Mouse (Mus musculus): Measurements from ENCODE around the gene Rsbn1l. TPM values are rescaled to one million over a fixed set of nuclear protein-coding genes. Genes with fewer than 3 reads are reported as not detected.

Gene Rsbn1l
- polyA plus RNA-seq, 1 experiment from 2014 or later: 5.4 TPM

DNA sequence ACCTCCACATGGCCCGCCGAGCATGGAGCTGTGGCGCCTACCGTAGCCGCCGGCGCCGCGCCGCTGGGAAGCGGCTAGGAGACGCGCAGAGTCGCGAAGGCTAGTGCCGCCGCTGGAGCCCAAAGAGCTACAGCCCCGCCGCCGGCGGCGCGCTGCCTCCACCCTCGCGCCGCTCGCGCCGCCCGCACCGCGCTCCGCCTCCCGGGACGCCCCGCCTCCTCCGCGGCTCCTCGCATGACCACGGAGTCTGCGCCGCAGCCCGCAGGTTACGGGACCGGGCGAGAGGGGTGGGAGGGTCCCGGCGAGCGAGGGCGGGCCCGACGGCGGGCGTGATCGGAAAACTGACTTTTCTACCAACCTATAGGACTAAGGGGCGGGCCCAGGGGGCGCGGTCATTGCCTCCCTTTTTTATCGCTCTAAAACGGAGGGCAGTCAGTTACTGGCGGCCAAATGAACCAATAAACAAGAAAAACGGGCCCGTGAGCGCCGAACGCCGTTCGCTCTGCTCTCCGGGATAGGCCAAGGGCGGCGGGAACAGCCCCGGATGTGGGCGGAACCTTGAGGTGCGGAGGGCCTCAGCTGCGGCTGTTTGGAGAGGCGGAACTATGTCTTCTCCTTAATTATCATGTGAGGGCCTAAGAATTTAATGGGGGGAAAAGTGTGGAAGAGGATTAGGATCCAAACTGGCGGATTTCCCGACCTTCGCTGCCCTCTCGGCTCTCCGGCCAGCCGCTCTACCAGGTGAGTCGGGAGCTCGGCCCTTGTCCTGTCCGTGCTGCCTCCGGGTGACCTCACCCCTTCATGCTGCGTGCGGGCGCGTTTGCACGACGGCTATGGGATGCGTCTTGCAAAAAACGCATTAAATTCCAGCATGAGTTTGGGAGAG is 74.0 kb downstream of the Rsbn1l start, which contains the start of the genes Phtf2 and Tmem60:
Gene Phtf2 (minus strand): TSS at position 210 of the 886 bp plus-strand sequence.
Gene Tmem60 (plus strand): TSS at position 277 of the 886 bp plus-strand sequence.
- Histone ChIP-seq H3K27me3 (no peaks in the 10 kb centered on the region), H3K4me1 (peaks cover 18% of the 10 kb centered on the region), H3K4me3 (peak within 1 kb of the TSS; percentile 89), H3K9me3 (no peaks in the 10 kb centered on the region), H3K27ac (peak within 1 kb of the TSS; percentile 94), H3K36me3 (peaks cover 14% of the 10 kb centered on the region), H3K9ac (peak within 1 kb of the TSS; percentile 86), H3K4me2 (replicated peaks) (peak within 1 kb of the TSS; percentile 76)
- peak; percentile 99 for ATAC-seq (ENCODE audit: low FRiP score, low read depth)
- under 1% methylated on average over 74 of the region's 94 CpGs for WGBS

DNA sequence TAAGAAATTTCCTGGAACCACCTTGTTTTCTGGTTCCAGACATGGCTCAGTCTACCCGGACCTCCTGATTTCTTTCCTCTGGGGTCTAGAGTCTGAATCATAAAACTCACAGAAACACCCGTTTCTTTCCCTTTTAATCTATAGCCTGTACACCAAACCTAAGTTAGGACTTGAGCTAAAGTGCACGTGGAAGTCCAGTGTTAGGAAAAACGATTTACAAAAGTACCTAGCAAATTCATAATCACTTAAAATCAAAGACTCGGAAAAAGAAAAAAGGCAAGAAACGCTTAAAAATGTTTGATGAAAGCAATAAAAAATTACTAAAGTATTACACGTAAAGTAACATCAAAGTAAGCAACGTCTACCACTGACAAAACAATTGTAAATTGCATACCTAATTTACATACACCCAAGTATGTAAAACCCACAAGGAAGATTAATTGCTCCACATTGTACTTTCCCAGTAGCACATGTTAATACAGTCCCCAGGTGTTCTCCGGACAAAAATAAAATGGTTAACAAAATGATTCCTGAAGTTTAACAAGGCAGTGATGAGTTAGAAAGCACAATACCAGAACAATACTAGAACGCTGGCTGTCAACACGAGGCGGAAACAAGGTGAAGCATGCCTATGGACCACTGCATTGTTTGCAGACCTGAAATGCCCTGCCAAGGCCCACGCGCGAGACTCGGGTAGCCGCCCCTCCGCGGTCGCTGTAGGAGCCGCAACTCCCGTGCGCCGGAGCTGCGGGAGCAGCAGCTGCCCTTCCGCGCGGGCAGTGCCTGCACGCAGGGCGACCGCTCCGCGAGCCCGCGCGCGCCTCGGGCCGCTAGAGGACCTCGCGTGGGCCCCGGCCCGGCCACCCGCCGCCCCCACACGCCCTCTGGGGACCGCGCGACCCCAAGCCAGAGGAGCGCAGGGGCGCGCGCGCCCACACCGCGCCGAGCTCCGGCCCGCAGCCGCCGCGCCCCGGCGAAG is 75.1 kb downstream of the Rsbn1l start:
- peak overlapping the region; percentile 89 for H3K4me3 ChIP-seq
- no peaks in the 10 kb centered on the region for H3K27me3 ChIP-seq
- no peak; the same call in 1 of the 2 replicates for ATAC-seq (ENCODE audit: low FRiP score, low read depth)
- peaks cover 18% of the 10 kb centered on the region for H3K4me1 ChIP-seq
- H3K36me3 ChIP-seq: peaks cover 10% of the 10 kb centered on the region
- H3K4me2 ChIP-seq (replicated peaks): peak overlapping the region; percentile 69
- 1% methylated on average over 44 of the region's 64 CpGs for WGBS
- H3K9ac ChIP-seq: peak overlapping the region; percentile 86
- H3K27ac ChIP-seq: peak overlapping the region; percentile 94
- no peaks in the 10 kb centered on the region for H3K9me3 ChIP-seq

DNA sequence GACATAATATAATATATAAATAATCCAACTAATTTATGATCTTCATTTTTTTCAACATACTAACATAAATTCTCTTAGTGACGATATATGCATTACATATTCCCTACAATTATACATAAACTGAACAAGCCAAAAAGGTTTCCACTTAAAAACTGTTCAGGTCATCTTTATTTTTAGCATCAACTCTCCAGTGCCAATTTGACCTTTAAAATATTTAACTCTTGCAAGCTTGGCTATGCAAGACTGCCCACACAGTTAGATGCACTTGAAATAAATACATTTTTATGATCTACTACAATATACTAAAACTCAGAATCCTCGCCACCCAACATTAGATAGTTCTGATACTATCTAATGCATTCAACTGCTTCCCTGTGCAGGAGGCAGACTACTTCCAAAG is 75.8 kb downstream of the Rsbn1l start:
- Histone ChIP-seq H3K27ac (no peak overlapping the region), H3K9ac (no peak overlapping the region), H3K4me2 (replicated peaks) (peak overlapping the region; percentile 69), H3K36me3 (peaks cover 3% of the 10 kb centered on the region), H3K27me3 (no peaks in the 10 kb centered on the region), H3K4me1 (peaks cover 18% of the 10 kb centered on the region), H3K4me3 (peak overlapping the region; percentile 89), H3K9me3 (no peaks in the 10 kb centered on the region)
- no peak for ATAC-seq (ENCODE audit: low FRiP score, low read depth)
- 64% methylated on average over 2 of the region's 2 CpGs for WGBS

DNA sequence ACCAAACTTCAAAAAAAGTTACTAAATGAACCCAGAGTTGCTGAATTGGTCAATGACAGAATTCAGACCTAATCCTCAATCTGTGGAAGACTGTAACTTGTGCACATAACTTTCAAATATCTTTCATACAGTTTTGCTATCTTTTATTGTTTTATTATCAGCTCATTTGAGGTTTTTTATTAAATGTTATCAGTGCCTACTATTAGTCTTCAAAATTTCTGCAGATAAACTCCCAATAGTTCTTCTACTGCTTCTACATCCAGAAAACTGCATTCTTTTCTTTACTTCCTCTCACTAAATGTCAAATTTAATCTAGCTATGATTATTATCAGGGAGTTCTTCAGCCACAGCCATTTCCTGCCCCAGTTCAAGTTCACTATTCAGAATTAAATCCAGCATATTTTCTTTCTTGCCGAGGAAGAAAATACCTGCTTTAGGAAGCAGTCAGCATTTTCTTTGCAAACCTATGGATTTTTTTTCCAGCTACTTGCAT is 79.2 kb downstream of the Rsbn1l start:
- Histone ChIP-seq H3K4me1 (peaks cover 5% of the 10 kb centered on the region), H3K27ac (no peak overlapping the region), H3K4me2 (replicated peaks) (no peak overlapping the region), H3K27me3 (no peaks in the 10 kb centered on the region), H3K9me3 (no peaks in the 10 kb centered on the region), H3K4me3 (no peak overlapping the region), H3K9ac (no peak overlapping the region), H3K36me3 (no peaks in the 10 kb centered on the region)
- ATAC-seq (ENCODE audit: low FRiP score, low read depth): no peak
- WGBS: 58% methylated on average over 1 of the region's 1 CpGs

DNA sequence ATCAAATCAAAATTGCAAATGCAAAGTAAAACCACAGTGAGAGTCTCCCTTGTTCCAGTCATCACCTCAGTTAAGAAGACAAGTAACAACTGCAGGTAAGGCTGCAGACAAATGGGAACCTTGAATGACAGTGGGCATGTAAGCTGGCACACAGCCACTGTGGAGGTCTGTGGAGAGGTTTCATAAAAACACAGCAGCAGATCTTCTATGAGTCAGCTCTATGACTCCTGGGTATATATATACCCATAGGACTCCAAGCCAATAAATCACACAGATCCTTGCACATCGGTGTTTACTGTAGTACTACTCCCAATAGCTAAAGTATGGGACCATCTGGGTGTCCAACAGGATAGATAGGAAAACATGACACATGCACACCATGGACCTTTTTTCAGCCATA is 83.1 kb downstream of the Rsbn1l start:
- H3K9ac ChIP-seq: no peak overlapping the region
- no peak overlapping the region for H3K4me2 ChIP-seq (replicated peaks)
- no peaks in the 10 kb centered on the region for H3K27me3 ChIP-seq
- no peaks in the 10 kb centered on the region for H3K36me3 ChIP-seq
- H3K27ac ChIP-seq: no peak overlapping the region
- no peaks in the 10 kb centered on the region for H3K4me1 ChIP-seq
- peaks cover 3% of the 10 kb centered on the region; the same call in 1 of the 2 replicates for H3K9me3 ChIP-seq
- 83% methylated on average over 1 of the region's 1 CpGs for WGBS
- no peak for ATAC-seq (ENCODE audit: low FRiP score, low read depth)
- H3K4me3 ChIP-seq: no peak overlapping the region

DNA sequence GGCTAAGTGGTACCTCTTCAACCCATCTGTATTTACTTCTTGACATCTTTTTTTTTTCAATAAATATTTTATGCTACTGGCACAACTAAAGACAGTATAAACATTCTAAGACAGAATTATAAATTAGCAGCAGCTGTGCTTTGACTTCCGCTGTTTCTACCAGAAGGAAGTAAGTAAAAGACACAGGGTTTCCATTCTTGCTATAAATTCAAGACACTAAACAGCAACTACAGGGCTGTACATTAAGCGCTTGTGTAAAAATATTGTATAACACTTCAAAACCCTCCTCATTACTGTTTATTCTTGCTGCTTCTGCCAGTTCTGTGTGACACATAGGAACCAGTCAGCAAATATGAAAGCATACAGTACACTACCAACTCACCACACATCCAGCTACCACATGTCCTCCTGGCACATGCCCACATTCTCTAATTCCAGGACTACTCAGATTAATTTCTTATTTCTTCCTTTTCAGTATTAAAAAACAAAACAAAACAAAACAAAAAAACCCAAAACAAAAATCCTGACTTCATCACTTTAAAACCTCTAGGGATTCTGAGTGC is 90.9 kb downstream of the Rsbn1l start:
- H3K4me1 ChIP-seq: no peaks in the 10 kb centered on the region
- H3K27me3 ChIP-seq: no peaks in the 10 kb centered on the region
- no peak for ATAC-seq (ENCODE audit: low FRiP score, low read depth)
- no peak overlapping the region for H3K27ac ChIP-seq
- H3K4me3 ChIP-seq: no peak overlapping the region
- H3K9me3 ChIP-seq: no peaks in the 10 kb centered on the region
- no peaks in the 10 kb centered on the region for H3K36me3 ChIP-seq
- no peak overlapping the region for H3K4me2 ChIP-seq (replicated peaks)
- no peak overlapping the region for H3K9ac ChIP-seq
- WGBS: 69% methylated on average over 2 of the region's 2 CpGs

DNA sequence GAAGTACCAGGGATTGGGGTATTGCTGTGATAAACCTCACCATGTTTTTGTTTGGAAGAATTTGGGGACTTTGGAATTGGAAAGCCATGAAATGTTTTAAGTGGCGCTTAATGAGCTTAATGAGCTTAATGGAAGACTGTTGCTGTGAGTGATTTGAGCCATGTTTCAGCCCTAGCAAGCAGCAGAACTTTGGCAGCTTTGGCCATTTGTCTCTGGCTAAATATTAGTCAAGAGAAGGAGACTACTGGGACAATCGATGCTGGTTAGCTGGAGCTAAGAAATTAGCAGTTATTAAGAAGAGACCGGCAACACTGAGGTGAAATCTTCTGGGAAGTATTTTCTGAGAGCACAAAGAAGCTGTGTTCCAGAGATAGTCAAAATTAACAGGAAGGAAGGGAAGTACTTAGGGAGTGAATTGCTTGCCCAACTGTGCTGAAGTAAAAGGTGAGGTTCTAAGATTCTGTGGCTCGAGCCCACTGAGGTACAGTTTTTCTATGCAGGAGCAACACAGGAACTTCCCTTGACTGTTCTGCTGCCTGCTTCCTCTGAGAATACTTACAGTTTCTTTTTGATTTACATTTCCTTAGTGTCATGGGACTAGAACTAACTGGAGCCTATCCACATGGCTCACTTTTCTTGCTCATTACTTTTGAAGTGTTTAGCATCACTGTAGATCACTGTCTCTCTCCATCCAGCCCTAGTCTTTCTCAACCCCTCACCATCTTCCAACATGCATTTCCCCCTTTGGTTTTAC is 91.8 kb downstream of the Rsbn1l start:
- no peak for ATAC-seq (ENCODE audit: low FRiP score, low read depth)
- Histone ChIP-seq H3K36me3 (0 out of 2 replicates have a peak, but pooled peaks cover under 1% of the 10 kb centered on the region), H3K27me3 (no peaks in the 10 kb centered on the region), H3K9ac (no peak overlapping the region), H3K27ac (no peak overlapping the region), H3K4me2 (replicated peaks) (no peak overlapping the region), H3K4me1 (no peaks in the 10 kb centered on the region), H3K9me3 (no peaks in the 10 kb centered on the region), H3K4me3 (no peak overlapping the region)
- 78% methylated on average over 4 of the region's 4 CpGs for WGBS

DNA sequence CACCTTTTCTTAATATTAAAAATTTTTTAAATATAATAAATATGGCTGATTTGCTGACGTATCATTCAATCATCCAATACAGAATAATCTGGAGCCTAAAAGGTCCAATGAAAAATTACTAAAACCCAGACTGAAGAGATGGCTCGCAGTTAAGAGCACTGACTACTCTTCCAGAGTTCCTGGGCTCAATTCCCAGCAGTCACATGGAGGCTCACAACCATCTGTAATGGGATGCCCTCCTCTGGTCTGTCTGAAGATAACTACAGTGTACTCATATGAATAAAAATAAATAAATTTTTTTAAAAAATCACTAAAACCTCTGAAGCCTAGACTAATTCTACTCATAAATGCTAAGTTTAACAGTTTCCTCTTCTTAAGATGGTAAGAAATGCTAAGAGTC is 94.3 kb downstream of the Rsbn1l start:
- Histone ChIP-seq H3K9ac (no peak overlapping the region), H3K4me1 (no peaks in the 10 kb centered on the region), H3K27me3 (no peaks in the 10 kb centered on the region), H3K9me3 (no peaks in the 10 kb centered on the region), H3K27ac (no peak overlapping the region), H3K4me3 (no peak overlapping the region), H3K36me3 (peaks cover 7% of the 10 kb centered on the region; the same call in 1 of the 2 replicates), H3K4me2 (replicated peaks) (no peak overlapping the region)
- 84% methylated on average over 2 of the region's 2 CpGs for WGBS
- no peak for ATAC-seq (ENCODE audit: low FRiP score, low read depth)

DNA sequence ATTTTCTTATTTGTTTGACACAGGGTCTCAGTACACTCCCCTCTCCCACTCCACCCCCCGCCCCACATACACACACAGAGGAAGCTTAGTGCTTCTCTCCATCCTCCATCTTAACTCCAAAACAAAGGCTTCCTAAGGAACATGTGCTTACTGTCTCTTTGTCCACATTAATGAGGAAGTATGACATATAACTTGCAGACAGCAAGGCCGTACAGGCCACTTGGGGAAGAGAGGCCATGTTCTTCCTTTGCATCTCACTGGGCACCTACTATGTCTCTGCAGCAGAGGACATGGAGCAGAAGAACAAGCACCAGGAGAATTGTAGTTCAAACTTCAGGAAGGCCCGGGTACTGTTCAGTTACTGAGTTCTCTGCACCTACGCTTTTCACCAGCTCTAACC is 95.6 kb downstream of the Rsbn1l start:
- H3K27me3 ChIP-seq: no peaks in the 10 kb centered on the region
- no peak overlapping the region for H3K9ac ChIP-seq
- H3K4me2 ChIP-seq (replicated peaks): no peak overlapping the region
- 85% methylated on average over 4 of the region's 4 CpGs for WGBS
- no peak overlapping the region for H3K27ac ChIP-seq
- H3K4me1 ChIP-seq: no peaks in the 10 kb centered on the region
- H3K9me3 ChIP-seq: no peaks in the 10 kb centered on the region
- H3K4me3 ChIP-seq: no peak overlapping the region
- H3K36me3 ChIP-seq: peaks cover 7% of the 10 kb centered on the region; the same call in 1 of the 2 replicates
- ATAC-seq (ENCODE audit: low FRiP score, low read depth): no peak

DNA sequence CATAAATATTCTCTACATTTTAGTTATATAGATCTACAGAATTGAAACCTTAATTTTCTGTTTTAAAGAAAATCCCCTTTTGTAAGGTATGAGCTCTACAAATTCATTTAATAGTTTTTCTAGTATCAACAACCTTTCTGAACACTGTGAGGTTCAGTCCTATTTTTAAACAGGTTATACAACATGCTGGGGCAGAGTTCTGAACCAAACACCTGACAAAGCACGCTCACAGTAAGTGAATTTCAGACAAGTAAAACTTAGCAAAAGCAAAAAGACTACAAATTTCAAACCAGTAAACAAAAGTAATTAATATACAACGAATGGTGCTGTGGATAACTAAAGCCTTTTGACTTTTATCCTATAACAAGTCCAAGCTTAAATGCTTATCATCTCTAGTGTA is 97.8 kb downstream of the Rsbn1l start:
- Histone ChIP-seq H3K9me3 (no peaks in the 10 kb centered on the region), H3K27me3 (no peaks in the 10 kb centered on the region), H3K27ac (no peak overlapping the region), H3K4me2 (replicated peaks) (no peak overlapping the region), H3K4me1 (no peaks in the 10 kb centered on the region), H3K4me3 (no peak overlapping the region), H3K9ac (no peak overlapping the region), H3K36me3 (peaks cover 7% of the 10 kb centered on the region; the same call in 1 of the 2 replicates)
- 91% methylated on average over 2 of the region's 2 CpGs for WGBS
- ATAC-seq (ENCODE audit: low FRiP score, low read depth): no peak

DNA sequence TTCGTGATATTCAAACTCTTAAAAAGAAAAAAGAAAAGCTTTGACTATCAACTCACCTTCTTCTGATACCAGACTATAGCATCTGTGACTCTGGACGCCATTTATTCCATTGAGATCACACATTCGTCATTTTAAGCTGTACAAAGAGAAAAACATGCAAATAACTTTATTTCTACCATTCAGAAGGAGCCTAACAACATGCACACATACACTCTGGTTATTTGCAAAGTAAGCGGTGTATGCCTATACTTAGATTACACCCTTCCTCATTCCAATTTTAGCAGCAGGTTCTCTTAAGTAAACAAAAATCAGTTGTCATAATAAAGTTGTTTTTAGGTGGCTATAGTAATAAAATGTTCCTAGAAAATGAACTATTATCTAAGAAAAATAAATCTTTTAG is 101.1 kb downstream of the Rsbn1l start:
- peaks cover 7% of the 10 kb centered on the region; the same call in 1 of the 2 replicates for H3K36me3 ChIP-seq
- H3K27ac ChIP-seq: no peak overlapping the region
- H3K9ac ChIP-seq: no peak overlapping the region
- no peak overlapping the region for H3K4me3 ChIP-seq
- 90% methylated on average over 4 of the region's 4 CpGs for WGBS
- no peaks in the 10 kb centered on the region for H3K27me3 ChIP-seq
- peaks cover 2% of the 10 kb centered on the region; the same call in 1 of the 2 replicates for H3K4me1 ChIP-seq
- no peak overlapping the region for H3K4me2 ChIP-seq (replicated peaks)
- H3K9me3 ChIP-seq: no peaks in the 10 kb centered on the region
- ATAC-seq (ENCODE audit: low FRiP score, low read depth): no peak
